Mouse (Mus musculus) left cerebral cortex, postnatal 14 days (tissue): ENCODE data around the gene Scgb1b15. TPM values are rescaled to one million over a fixed set of nuclear protein-coding genes. Genes with fewer than 3 reads are reported as not detected.
"Not testable (repeated sequence)": the region's sequence is repeated elsewhere in the genome, so short reads cannot be mapped to it uniquely, and the experiment has no call there.

Experiments
- DNase-seq, 2 experiments: peaks; one replicate each; pipeline ENCODE4 v3.0.0; 2021 to 2022; ENCODE audit warnings: low spot score in 2 of 2, mixed read lengths in 1 of 2
- intact Hi-C: fragments of 180-260 bp; cut with DNase I; formaldehyde crosslinking; loops from one replicate; pipeline ENCODE4 v1.15.1; 2025
- long read RNA-seq, 2 experiments: library from polyadenylated mRNA; stranded (forward); transcript quantifications; one replicate each; pipeline ENCODE4 v2.0.0; 2021
- total RNA-seq, 2 experiments: library from RNA; stranded (reverse); gene quantifications; 2 replicates each; pipeline ENCODE4 v1.2.3; 2021

Gene Scgb1b15
- total RNA-seq: not detected
- long read RNA-seq, experiment 1: 0 reads
- long read RNA-seq, experiment 2: 0 reads

GRCm38 (mm10) chr7:32836254-32836653 lies at the start of gene Scgb1b15:
Gene Scgb1b15 (plus strand): TSS chr7:32836554.
- DNase-seq, intact Hi-C loops: not testable (repeated sequence)

GRCm38 (mm10) chr7:32829562-32829961 lies 6.8 kb upstream of the Scgb1b15 start, which contains the start of gene Scgb2b15:
Gene Scgb2b15 (minus strand): TSS chr7:32829662.
- DNase-seq, intact Hi-C loops: not testable (repeated sequence)

Other genes with a start within 250 kb of the Scgb1b15 start
- not detected for gene Scgb2b15, start 6.9 kb upstream of the Scgb1b15 start, total RNA-seq
- not detected for gene Scgb2b17, start 220.0 kb downstream of the Scgb1b15 start, total RNA-seq
- not detected for gene Scgb1b17, start 226.9 kb downstream of the Scgb1b15 start, total RNA-seq